ENCODE assay signal across 17 mouse cellular contexts in genomic region chr15:83093687-83094086, GRCm38 (mm10). TPM values are rescaled to one million over a fixed set of nuclear protein-coding genes. Genes with fewer than 3 reads are reported as not detected.
DNase-seq lines count a peak whose midpoint lies in the region; ATAC-seq and TF ChIP-seq lines count a peak whose summit lies in the region.
"Had no signal": no experiment of that assay in that cellular context is flagged by ENCODE, and none has a peak within 500 bp of the region (broad histone marks: within the 10 kb centered on the region; RNA-seq: fewer than 3 reads in every experiment).

No protein-coding gene starts in this region.

- no peaks in the 10 kb centered on the region; the same call in 1 of the 2 replicates for H3K27me3 ChIP-seq in lung, embryonic 16.5 days (ENCODE audit: control insufficient read depth, insufficient read depth, low read depth, low read length)
- H3K27me3 ChIP-seq in forebrain, embryonic 12.5 days: peaks cover 39% of the 10 kb centered on the region

- peak; percentile 76 for DNase-seq in gastrocnemius, adult 2 months
- no peak for DNase-seq in gastrocnemius, postnatal 10 days
- no peak for DNase-seq in lung, postnatal 4 days
- DNase-seq in lung, postnatal 10 days: peak; percentile 60
- no peak for DNase-seq in cerebellum, postnatal 25 days
- DNase-seq: adrenal gland, postnatal 25 days; B cell, adult 2 months; cerebellum, adult 11-12 months; cerebellum, postnatal 36 days; kidney, postnatal 36 days had no signal

- H3K4me2 ChIP-seq in lung, embryonic 16.5 days (ENCODE audit: low read depth, low read length): no peak overlapping the region
- no peak overlapping the region for H3K4me2 ChIP-seq in forebrain, embryonic 12.5 days
- H3K4me2 ChIP-seq: hindbrain, embryonic 14.5 days; limb, embryonic 15.5 days; liver, embryonic 15.5 days; midbrain, embryonic 13.5 days; neural tube, embryonic 13.5 days had no signal

- H3K9me3 ChIP-seq in lung, embryonic 16.5 days (ENCODE audit: control insufficient read depth, low read length): no peaks in the 10 kb centered on the region
- H3K9me3 ChIP-seq in forebrain, embryonic 12.5 days: no peaks in the 10 kb centered on the region
- H3K9me3 ChIP-seq: limb, embryonic 15.5 days; liver, embryonic 15.5 days; midbrain, embryonic 13.5 days; neural tube, embryonic 13.5 days had no signal

- H3K9ac ChIP-seq in lung, embryonic 16.5 days (ENCODE audit: low read length): no peak overlapping the region
- H3K9ac ChIP-seq in forebrain, embryonic 12.5 days: no peak overlapping the region
- H3K9ac ChIP-seq: hindbrain, embryonic 14.5 days; limb, embryonic 15.5 days; liver, embryonic 15.5 days; midbrain, embryonic 13.5 days; neural tube, embryonic 13.5 days had no signal

- no peak overlapping the region for H3K27ac ChIP-seq in gastrocnemius, adult 2 months
- H3K27ac ChIP-seq in lung, embryonic 16.5 days (ENCODE audit: low read length): no peak overlapping the region
- no peak overlapping the region for H3K27ac ChIP-seq in forebrain, embryonic 12.5 days
- H3K27ac ChIP-seq: hindbrain, embryonic 14.5 days; limb, embryonic 15.5 days; liver, embryonic 15.5 days; midbrain, embryonic 13.5 days; neural tube, embryonic 13.5 days had no signal

- H3K36me3 ChIP-seq in lung, embryonic 16.5 days (ENCODE audit: control insufficient read depth, insufficient read depth, low read length): no peaks in the 10 kb centered on the region
- H3K36me3 ChIP-seq in forebrain, embryonic 12.5 days (replicated peaks): no peaks in the 10 kb centered on the region
- H3K36me3 ChIP-seq: limb, embryonic 15.5 days; liver, embryonic 15.5 days; midbrain, embryonic 13.5 days; neural tube, embryonic 13.5 days had no signal

- TF ChIP-seq CTCF in gastrocnemius, adult 2 months (IDR thresholded peaks at IDR 0.05): no peak

- H3K4me1 ChIP-seq in lung, embryonic 16.5 days (replicated peaks; ENCODE audit: control insufficient read depth, insufficient read depth, low read length): peaks cover 3% of the 10 kb centered on the region; the same call in 1 of the 2 replicates
- H3K4me1 ChIP-seq in forebrain, embryonic 12.5 days: peaks cover 13% of the 10 kb centered on the region

- peak; percentile 61; the same call in 1 of the 2 replicates for ATAC-seq in lung, embryonic 16.5 days (ENCODE audit: low read depth)
- ATAC-seq in forebrain, embryonic 12.5 days (ENCODE audit: low FRiP score): no peak
- ATAC-seq: midbrain, embryonic 13.5 days had no signal

- intact Hi-C loops in gastrocnemius, adult 2 months (cut with DNase I): no loop called here

- H3K4me3 ChIP-seq in gastrocnemius, adult 2 months: no peak overlapping the region
- no peak overlapping the region for H3K4me3 ChIP-seq in lung, embryonic 16.5 days (ENCODE audit: low read length)
- no peak overlapping the region for H3K4me3 ChIP-seq in forebrain, embryonic 12.5 days (replicated peaks)
- H3K4me3 ChIP-seq: limb, embryonic 15.5 days; liver, embryonic 15.5 days; midbrain, embryonic 13.5 days; neural tube, embryonic 13.5 days had no signal

- WGBS in lung, embryonic 16.5 days: 73% methylated on average over 2 of the region's 2 CpGs
- WGBS in forebrain, embryonic 12.5 days: 76% methylated on average over 2 of the region's 2 CpGs

RNA-seq across cellular contexts. Expression of gene Serhl, which starts 4.4 kb away (rescaled TPM):
- 10 to 100 TPM; 22.8 to 29.1 TPM for total RNA-seq in gastrocnemius, adult 2 months (2021)
- 10 to 100 TPM; 34.8 to 35.4 TPM for total RNA-seq in gastrocnemius, postnatal 10 days (2021)
- polyA plus RNA-seq in lung, embryonic 16.5 days (2015; fragmentation: Nextera tagmentation; extraction: Ambion mirVana): 69.4 and 70.8 TPM in 2 replicates
- polyA plus RNA-seq in forebrain, embryonic 12.5 days (2016; fragmentation: Nextera tagmentation; extraction: Ambion mirVana): 36.0 and 45.4 TPM in 2 replicates

RNA-seq across cellular contexts. Expression of gene Rrp7a, which starts 28.9 kb away (rescaled TPM):
- total RNA-seq in gastrocnemius, adult 2 months (2021): 10 to 100 TPM; 34.3 to 41.3 TPM
- 10 to 100 TPM; 41.0 to 44.3 TPM for total RNA-seq in gastrocnemius, postnatal 10 days (2021)
- 62.9 and 66.2 TPM in 2 replicates for polyA plus RNA-seq in lung, embryonic 16.5 days (2015; fragmentation: Nextera tagmentation; extraction: Ambion mirVana)
- 64.8 and 65.9 TPM in 2 replicates for polyA plus RNA-seq in forebrain, embryonic 12.5 days (2016; fragmentation: Nextera tagmentation; extraction: Ambion mirVana)

RNA-seq across cellular contexts. Expression of gene Poldip3, which starts 55.5 kb away (rescaled TPM):
- 10 to 100 TPM; 16.0 to 16.3 TPM for total RNA-seq in gastrocnemius, adult 2 months (2021)
- 10 to 100 TPM; 33.8 to 43.3 TPM for total RNA-seq in gastrocnemius, postnatal 10 days (2021)
- 137 TPM in 2 replicates for polyA plus RNA-seq in lung, embryonic 16.5 days (2015; fragmentation: Nextera tagmentation; extraction: Ambion mirVana)
- polyA plus RNA-seq in forebrain, embryonic 12.5 days (2016; fragmentation: Nextera tagmentation; extraction: Ambion mirVana): 173 and 177 TPM in 2 replicates

Comparison
In these comparisons a context has a peak if more than half of its experiments do, and no peak if none do; other contexts are left out.
1. DNase-seq: peak in gastrocnemius, adult 2 months (single experiment) and lung, postnatal 10 days (single experiment); none in gastrocnemius, postnatal 10 days (single experiment), lung, postnatal 4 days (0 of 2) and cerebellum, postnatal 25 days (0 of 2).